10 mouse cellular contexts compared by ENCODE assay signal in genomic region chr19:43882895-43883573, GRCm38 (mm10). TPM values are rescaled to one million over a fixed set of nuclear protein-coding genes. Genes with fewer than 3 reads are reported as not detected.
DNase-seq lines count a peak whose midpoint lies in the region; ATAC-seq and TF ChIP-seq lines count a peak whose summit lies in the region.
"Had no signal": no experiment of that assay in that cellular context is flagged by ENCODE, and none has a peak within 500 bp of the region (broad histone marks: within the 10 kb centered on the region; RNA-seq: fewer than 3 reads in every experiment).

No protein-coding gene starts in this region.

- WGBS in lung, embryonic 16.5 days, result 22% methylated on average over 18 of the region's 18 CpGs
- WGBS in limb, embryonic 13.5 days, result 16% methylated on average over 18 of the region's 18 CpGs
- WGBS in stomach, postnatal 0 days, result 24% methylated on average over 18 of the region's 18 CpGs

- H3K4me3 ChIP-seq in lung, embryonic 16.5 days (ENCODE audit: low read length), result no peak overlapping the region
- H3K4me3 ChIP-seq in limb, embryonic 13.5 days, result 0 out of 2 replicates have a peak overlapping the region, but pooled peaks have one; percentile 11
- no peak overlapping the region for H3K4me3 ChIP-seq in stomach, postnatal 0 days (ENCODE audit: low read depth, low read length)
- H3K4me3 ChIP-seq: left cerebral cortex, adult 2 months had no signal

- ATAC-seq in lung, embryonic 16.5 days (ENCODE audit: low read depth), result no peak
- ATAC-seq in limb, embryonic 13.5 days (ENCODE audit: low FRiP score, low read depth), result no peak
- ATAC-seq in stomach, postnatal 0 days (ENCODE audit: low FRiP score, low TSS enrichment), result no peak

- H3K9me3 ChIP-seq in lung, embryonic 16.5 days (ENCODE audit: control insufficient read depth, low read length), result no peaks in the 10 kb centered on the region; the same call in 1 of the 2 replicates
- no peaks in the 10 kb centered on the region for H3K9me3 ChIP-seq in limb, embryonic 13.5 days
- no peaks in the 10 kb centered on the region for H3K9me3 ChIP-seq in stomach, postnatal 0 days (ENCODE audit: control insufficient read depth, low read length)

- H3K9ac ChIP-seq in lung, embryonic 16.5 days (ENCODE audit: low read length), result peak overlapping the region; percentile 45
- H3K9ac ChIP-seq in limb, embryonic 13.5 days, result peak overlapping the region; percentile 55; the same call in 1 of the 2 replicates
- peak overlapping the region; percentile 13 for H3K9ac ChIP-seq in stomach, postnatal 0 days (ENCODE audit: low read length)

- TF ChIP-seq EP300 in stomach, postnatal 0 days (optimal IDR thresholded peaks at IDR 0.05), result no peak

- no peaks in the 10 kb centered on the region for H3K27me3 ChIP-seq in lung, embryonic 16.5 days (ENCODE audit: control insufficient read depth, insufficient read depth, low read depth, low read length)
- H3K27me3 ChIP-seq in limb, embryonic 13.5 days, result no peaks in the 10 kb centered on the region
- no peaks in the 10 kb centered on the region for H3K27me3 ChIP-seq in stomach, postnatal 0 days (ENCODE audit: control insufficient read depth, insufficient read depth, low read length)

- peak overlapping the region; percentile 17; the same call in 1 of the 2 replicates for H3K4me2 ChIP-seq in lung, embryonic 16.5 days (ENCODE audit: low read depth, low read length)
- H3K4me2 ChIP-seq in limb, embryonic 13.5 days (replicated peaks), result peak overlapping the region; percentile 48
- H3K4me2 ChIP-seq in stomach, postnatal 0 days (replicated peaks; ENCODE audit: low read depth), result peak overlapping the region; percentile 25

- H3K27ac ChIP-seq in lung, embryonic 16.5 days (ENCODE audit: low read length), result peak overlapping the region; percentile 0
- peak overlapping the region; percentile 75 for H3K27ac ChIP-seq in limb, embryonic 13.5 days
- H3K27ac ChIP-seq in stomach, postnatal 0 days (replicated peaks), result peak overlapping the region; percentile 65
- H3K27ac ChIP-seq: left cerebral cortex, adult 2 months had no signal

- H3K36me3 ChIP-seq in lung, embryonic 16.5 days (ENCODE audit: control insufficient read depth, insufficient read depth, low read length), result no peaks in the 10 kb centered on the region
- 0 out of 2 replicates have a peak, but pooled peaks cover 2% of the 10 kb centered on the region for H3K36me3 ChIP-seq in limb, embryonic 13.5 days
- H3K36me3 ChIP-seq in stomach, postnatal 0 days (ENCODE audit: control insufficient read depth, insufficient read depth, low read length), result no peaks in the 10 kb centered on the region

- no peak for TF ChIP-seq CTCF in stomach, postnatal 0 days (IDR thresholded peaks at IDR 0.05; ENCODE audit: low read depth)

- DNase-seq in adrenal gland, postnatal 10 days, result peak; percentile 14
- DNase-seq in adrenal gland, adult 2 months, result no peak
- DNase-seq in lung, postnatal 4 days, result no peak
- DNase-seq in stomach, postnatal 0 days (ENCODE audit: low spot score), result no peak
- no peak for DNase-seq in urinary bladder, postnatal 14 days (ENCODE audit: low spot score)
- DNase-seq in ovary, postnatal 10 days (ENCODE audit: low spot score), result no peak
- DNase-seq: adrenal gland, postnatal 14 days had no signal

- peaks cover 36% of the 10 kb centered on the region for H3K4me1 ChIP-seq in lung, embryonic 16.5 days (replicated peaks; ENCODE audit: control insufficient read depth, insufficient read depth, low read length)
- H3K4me1 ChIP-seq in limb, embryonic 13.5 days, result peaks cover 41% of the 10 kb centered on the region
- H3K4me1 ChIP-seq in stomach, postnatal 0 days (replicated peaks; ENCODE audit: control insufficient read depth, insufficient read depth), result peaks cover 9% of the 10 kb centered on the region

RNA-seq across cellular contexts. Expression of gene Dnmbp, which starts 57.0 kb away (rescaled TPM):
- total RNA-seq in adrenal gland, postnatal 10 days (2021), result 10 to 100 TPM; 13.9 to 19.0 TPM
- 10 to 100 TPM; 13.3 to 13.9 TPM for total RNA-seq in adrenal gland, adult 2 months (2021)
- polyA plus RNA-seq in adrenal gland, adult 2 months (2012; rRNA removed), result 10.8 and 11.3 TPM in 2 replicates
- 20.4 and 22.1 TPM in 2 replicates for polyA plus RNA-seq in lung, embryonic 16.5 days (2015; fragmentation: Nextera tagmentation; extraction: Ambion mirVana)
- 26.7 and 27.3 TPM in 2 replicates for polyA plus RNA-seq in limb, embryonic 13.5 days (2015; fragmentation: Nextera tagmentation; extraction: Ambion mirVana)
- 14.2 and 14.6 TPM in 2 replicates for polyA plus RNA-seq in stomach, postnatal 0 days (2015; fragmentation: Nextera tagmentation; extraction: Ambion mirVana)

Comparison
In these comparisons a context has a peak if more than half of its experiments do, and no peak if none do; other contexts are left out.
1. H3K27ac ChIP-seq: peak in every context shown above with its lines; median percentile 75 in limb, embryonic 13.5 days; 65 in stomach, postnatal 0 days; 0 in lung, embryonic 16.5 days.